Mouse (Mus musculus) olfactory bulb, adult 2 months (tissue): Measurements from ENCODE around the gene Deup1. TPM values are rescaled to one million over a fixed set of nuclear protein-coding genes. Genes with fewer than 3 reads are reported as not detected.

Source experiments
- H3K27ac ChIP-seq: fragments of 200-500 bp; 2 replicates; pipeline ENCODE4 v1.5.1; 2012; ENCODE audit warnings: low read depth, low read length; ENCODE audit not compliant: insufficient read depth
- H3K4me1 ChIP-seq: fragments of 200-500 bp; 2 replicates; pipeline ENCODE4 v1.6.1; 2012; ENCODE audit warnings: low read length; ENCODE audit not compliant: control insufficient read depth, insufficient read depth
- H3K4me3 ChIP-seq: fragments of 200-500 bp; 2 replicates; pipeline ENCODE4 v1.5.1; 2012; ENCODE audit warnings: mild to moderate bottlenecking, low read depth, low read length, moderate library complexity; ENCODE audit not compliant: insufficient read depth
- CTCF ChIP-seq: fragments of 200-500 bp; IDR thresholded peaks from 2 replicates; pipeline ENCODE4 v1.5.1; 2012; ENCODE audit warnings: low read depth, mild to moderate bottlenecking, low read length, moderate library complexity; ENCODE audit not compliant: insufficient read depth
- POLR2A ChIP-seq: fragments of 200-500 bp; IDR thresholded peaks from 2 replicates; pipeline ENCODE4 v1.6.1; 2012; ENCODE audit warnings: mild to moderate bottlenecking, low read depth, low read length, moderate library complexity; ENCODE audit not compliant: insufficient read depth
- WGBS: fragments of 180-500 bp; shearing (Covaris S2); methylation state at CpG from one replicate; pipeline ENCODE4 v1.1.7; 2018; 5-methylcytosine and 5-hydroxymethylcytosine counted together
- polyA plus RNA-seq: library from polyadenylated mRNA; stranded (reverse); fragments of >200 nt; gene quantifications from 2 replicates; pipeline ENCODE4 v1.2.4, GENCODE M21; 2012; ENCODE audit warnings: low replicate concordance; ENCODE audit not compliant: missing spikeins, insufficient read depth, insufficient read length

Gene Deup1
- not detected in 2 replicates for polyA plus RNA-seq

GRCm38 (mm10) chr9:15627785-15628287 is at the start of gene Deup1:
Deup1 (minus strand) TSS chr9:15627933.
- 2% methylated on average over 28 of the region's 28 CpGs for WGBS
- H3K4me3 ChIP-seq, result peak within 1 kb of the TSS; percentile 30
- no peak for TF ChIP-seq CTCF
- no peak for TF ChIP-seq POLR2A
- H3K27ac ChIP-seq, result no peak within 1 kb of the TSS
- peaks cover 7% of the 10 kb centered on the region; the same call in 1 of the 2 replicates for H3K4me1 ChIP-seq

GRCm38 (mm10) chr9:15672251-15672650 is 44.5 kb upstream of the Deup1 start:
- Histone ChIP-seq H3K4me3 (no peak overlapping the region), H3K4me1 (no peaks in the 10 kb centered on the region), H3K27ac (no peak overlapping the region)
- 62% methylated on average over 1 of the region's 1 CpGs for WGBS
- no peak for TF ChIP-seq POLR2A
- no peak for TF ChIP-seq CTCF

GRCm38 (mm10) chr9:15670002-15670527 is 42.3 kb upstream of the Deup1 start:
- Histone ChIP-seq H3K4me1 (no peaks in the 10 kb centered on the region), H3K4me3 (no peak overlapping the region), H3K27ac (no peak overlapping the region)
- no peak for TF ChIP-seq CTCF
- no peak for TF ChIP-seq POLR2A
- whole genome bisulfite sequencing, result 66% methylated on average over 5 of the region's 5 CpGs

- Histone ChIP-seq H3K27ac (no peak overlapping the region), H3K4me3 (no peak overlapping the region), H3K4me1 (no peaks in the 10 kb centered on the region)
- no peak for TF ChIP-seq POLR2A
- no peak for TF ChIP-seq CTCF
- WGBS, result 84% methylated on average over 3 of the region's 3 CpGs
Observed at GRCm38 (mm10) chr9:15669452-15669851, 41.7 kb upstream of the Deup1 start.

GRCm38 (mm10) chr9:15664606-15665005 is 36.9 kb upstream of the Deup1 start:
- TF ChIP-seq CTCF, result no peak
- TF ChIP-seq POLR2A, result no peak
- Histone ChIP-seq H3K27ac (no peak overlapping the region), H3K4me1 (no peaks in the 10 kb centered on the region), H3K4me3 (no peak overlapping the region)
- 84% methylated on average over 7 of the region's 7 CpGs for WGBS

GRCm38 (mm10) chr9:15659069-15659468 is 31.3 kb upstream of the Deup1 start:
- H3K4me3 ChIP-seq, result no peak overlapping the region
- no peaks in the 10 kb centered on the region for H3K4me1 ChIP-seq
- 83% methylated on average over 6 of the region's 6 CpGs for WGBS
- TF ChIP-seq CTCF (no peak), POLR2A (no peak)
- no peak overlapping the region for H3K27ac ChIP-seq

- 52% methylated on average over 6 of the region's 6 CpGs for WGBS
- H3K4me1 ChIP-seq, result no peaks in the 10 kb centered on the region
- TF ChIP-seq CTCF (no peak), POLR2A (no peak)
- H3K4me3 ChIP-seq, result no peak overlapping the region
- H3K27ac ChIP-seq, result no peak overlapping the region
Observed at GRCm38 (mm10) chr9:15658236-15658785, 30.6 kb upstream of the Deup1 start.

GRCm38 (mm10) chr9:15653036-15653435 is 25.3 kb upstream of the Deup1 start:
- H3K4me3 ChIP-seq, result no peak overlapping the region
- H3K27ac ChIP-seq, result no peak overlapping the region
- H3K4me1 ChIP-seq, result no peaks in the 10 kb centered on the region
- TF ChIP-seq POLR2A, result no peak
- no peak for TF ChIP-seq CTCF

- 97% methylated on average over 2 of the region's 2 CpGs for WGBS
- Histone ChIP-seq H3K27ac (no peak overlapping the region), H3K4me1 (no peaks in the 10 kb centered on the region), H3K4me3 (no peak overlapping the region)
- no peak for TF ChIP-seq POLR2A
- TF ChIP-seq CTCF, result no peak
Observed at GRCm38 (mm10) chr9:15649977-15650376, 22.2 kb upstream of the Deup1 start.
